Mouse (Mus musculus) embryonic stem cell, embryonic (primary cell): ENCODE data around the gene Cep295.

Source experiments
- CTCF ChIA-PET, 4 experiments: fragments of 300-600 bp in 2 of 4; fragments of 350-600 bp in 2 of 4; sonication (Branson Sonifier 250); formaldehyde crosslinking; loops; one replicate each; lab custom pipeline; 2022; ENCODE audit warnings: inconsistent platforms in 2 of 4; lab: Charles Lee
- POLR2A ChIA-PET, 4 experiments: fragments of 300-600 bp in 2 of 4; fragments of 350-600 bp in 2 of 4; sonication (Branson Sonifier 250); formaldehyde crosslinking; loops; one replicate each; lab custom pipeline; 2022; ENCODE audit warnings: antibody characterized with exemption in 4 of 4, inconsistent platforms in 1 of 4; lab: Charles Lee

Cep295 gene

DNA sequence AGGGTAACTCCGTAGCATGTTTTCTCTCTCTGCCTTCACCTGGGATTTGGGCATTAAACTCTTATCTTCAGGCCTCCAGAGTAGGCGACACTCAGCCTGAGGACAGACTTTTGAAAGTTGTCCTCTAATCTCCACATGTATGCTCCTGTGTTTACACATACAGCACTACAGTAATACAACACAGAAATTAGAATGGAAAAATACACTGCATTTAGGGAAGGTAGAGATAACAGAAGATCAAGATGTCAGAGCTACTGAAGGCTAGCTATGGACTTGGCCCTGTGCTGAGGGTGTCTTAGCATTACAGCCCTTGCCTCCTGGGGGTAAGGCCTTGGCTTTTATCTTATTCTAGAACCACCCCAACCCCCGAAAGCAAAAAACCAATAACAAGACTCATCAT, 69.2 kb downstream of the Cep295 start:
- CTCF ChIA-PET: interaction anchor here in 3 of 4 experiments (0.6 to 1.4 kb wide), 6 partner anchors 14 to 1011 kb away, joined by 3 to 5 read pairs (median 3); no protein-coding TSS in a partner anchor

DNA sequence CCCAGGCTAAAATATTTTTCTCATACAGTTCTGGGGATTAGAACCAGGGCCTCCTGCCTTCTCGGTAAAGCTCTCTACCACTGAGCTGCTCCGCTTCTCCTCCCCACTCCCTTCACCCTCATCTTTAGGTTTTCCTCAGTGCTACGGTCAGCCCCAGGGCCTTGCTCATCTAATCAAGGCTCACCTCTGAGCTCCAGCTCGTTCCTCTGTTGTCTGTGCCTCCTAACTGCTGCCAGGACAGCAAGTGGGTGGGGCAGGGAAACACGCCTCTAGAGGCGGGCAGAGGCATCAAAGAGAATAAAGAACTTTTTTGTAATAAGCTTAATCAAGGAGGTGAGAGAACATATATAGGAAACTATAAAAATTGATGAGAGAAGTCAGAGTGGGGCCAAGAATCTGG, 69.7 kb downstream of the Cep295 start:
- POLR2A ChIA-PET: interaction anchor here in 2 of 4 experiments (1.1 to 18.6 kb wide), 8 partner anchors 8 to 47 kb away, joined by 3 to 367 read pairs (median 4); partner anchors contain the start of genes 4931406C07Rik (in 2 of the 2), Med17 (in 2 of the 2) and Taf1d (in 2 of the 2)
- CTCF ChIA-PET: interaction anchor here in 3 of 4 experiments (0.6 to 1.4 kb wide), 5 partner anchors 15 to 1011 kb away, joined by 3 to 5 read pairs (median 3); no protein-coding TSS in a partner anchor

More for the DNA sequence above, 69.2 kb downstream of the Cep295 start:
- POLR2A ChIA-PET: interaction anchor here in 2 of 4 experiments (0.9 to 18.6 kb wide), 8 partner anchors 8 to 47 kb away, joined by 3 to 367 read pairs (median 4); partner anchors contain the start of genes 4931406C07Rik (in 2 of the 2), Med17 (in 2 of the 2) and Taf1d (in 2 of the 2)

DNA sequence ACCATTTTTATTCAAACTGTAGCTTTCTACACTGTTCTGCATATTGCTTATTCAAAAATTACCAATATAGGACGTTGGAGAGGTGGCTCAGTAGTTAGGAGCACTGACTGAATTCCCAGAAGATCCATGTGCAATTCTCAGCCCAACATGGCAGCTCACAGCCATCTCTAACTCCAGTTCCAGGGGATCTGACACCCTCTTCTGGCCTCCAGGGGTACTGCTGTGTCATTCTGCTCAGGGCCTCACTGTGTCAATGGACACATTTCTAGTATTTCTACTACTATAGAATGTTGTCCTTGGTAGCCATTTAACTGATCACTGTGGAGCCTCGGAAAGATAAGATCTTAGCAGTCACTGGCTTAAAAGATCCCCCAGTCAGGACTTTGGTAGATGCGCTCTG, 72.1 kb downstream of the Cep295 start:
- POLR2A ChIA-PET: interaction anchor here (0.9 to 18.6 kb wide), 13 partner anchors 9 to 381 kb away, joined by 3 to 367 read pairs (median 6); partner anchors contain the start of genes Taf1d (in 4 of the 4), 4931406C07Rik (in 3 of the 4), Cep295 (in 1 of the 4) and Izumo1r (in 1 of the 4)

DNA sequence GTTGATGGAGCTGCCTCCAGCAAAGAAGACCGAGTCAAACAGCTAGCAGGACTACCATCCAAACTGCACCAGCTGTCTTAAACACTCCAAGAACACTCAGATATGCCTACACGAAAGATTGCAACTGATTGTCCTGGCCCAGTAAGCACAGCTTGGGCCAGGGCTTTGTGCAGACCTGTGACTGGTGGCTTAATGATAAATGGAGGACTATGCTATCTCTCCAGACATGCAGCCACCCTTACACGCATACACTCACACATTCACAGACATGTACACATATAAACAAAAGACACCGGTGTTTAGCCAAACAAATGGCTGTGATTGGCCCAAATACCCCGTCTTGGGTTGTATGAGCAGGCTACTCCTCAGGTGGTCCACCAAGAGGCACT, 77.1 kb downstream of the Cep295 start:
- CTCF ChIA-PET: no interaction called here
- POLR2A ChIA-PET: interaction anchor here (0.6 to 18.6 kb wide), 34 partner anchors 8 to 780 kb away, joined by 3 to 367 read pairs (median 6); partner anchors contain the start of genes 4931406C07Rik (in 4 of the 4), Taf1d (in 4 of the 4), Ankrd49 (in 1 of the 4) and Cwc15 (in 1 of the 4)

More for the DNA sequence above, 72.1 kb downstream of the Cep295 start:
- CTCF ChIA-PET: interaction anchor here in 3 of 4 experiments (0.6 to 1.6 kb wide), 11 partner anchors 8 to 595 kb away, joined by 3 to 16 read pairs (median 5); partner anchors contain the start of gene Taf1d (in 1 of the 3)

DNA sequence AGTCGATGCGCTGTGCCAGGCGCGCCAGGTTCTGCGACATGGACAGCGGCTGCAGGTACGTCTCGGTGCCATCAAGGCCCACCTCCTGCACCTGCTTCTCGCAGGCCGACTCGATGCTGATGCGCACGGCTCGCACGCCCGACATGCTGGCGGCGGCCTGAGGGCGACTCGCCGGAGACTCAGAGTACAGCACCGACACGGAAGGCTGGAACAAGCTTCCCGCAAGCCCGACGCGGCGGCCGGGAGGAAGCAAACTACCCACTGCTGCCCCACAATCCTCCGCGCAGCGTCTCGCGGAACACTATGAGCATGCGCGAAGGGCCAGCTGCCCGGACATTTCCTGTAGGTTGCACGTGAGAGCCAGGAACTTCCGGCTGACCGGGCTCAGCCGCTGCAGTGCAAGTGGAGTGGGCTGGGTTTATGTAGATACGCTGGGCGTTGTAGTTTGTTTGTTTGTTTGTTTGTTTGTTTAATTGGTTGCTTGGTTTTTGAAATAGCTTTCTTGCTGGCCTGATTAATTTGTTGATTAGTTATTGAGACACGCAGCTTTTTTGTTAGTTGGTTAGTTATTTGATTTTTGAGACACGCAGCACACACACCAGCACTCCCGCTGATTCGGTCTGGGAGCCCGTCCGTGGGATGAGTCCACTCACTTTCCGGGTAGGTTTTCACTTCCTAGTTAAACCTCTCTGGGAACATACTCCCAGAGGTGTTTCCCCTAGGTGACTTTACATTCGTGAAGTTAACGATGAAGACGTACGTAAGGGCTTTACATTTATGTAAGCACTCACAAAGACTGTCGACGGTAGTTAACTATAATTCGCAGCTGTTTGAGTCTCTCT, 77.7 kb downstream of the Cep295 start, which contains the start of gene Med17:
Gene Med17 (minus strand): TSS at position 283 of the 842 bp plus-strand sequence.
- ChIA-PET POLR2A (interaction anchor here (0.6 to 18.6 kb wide), 53 partner anchors 9 to 780 kb away, joined by 3 to 367 read pairs (median 4); partner anchors contain the start of genes 4931406C07Rik (in 4 of the 4), Taf1d (in 4 of the 4), Cep295 (in 3 of the 4) and Ankrd49 (in 1 of the 4)), CTCF (interaction anchor here in 1 of 4 experiments (0.6 kb wide), 1 partner anchor 600 kb away, joined by 4 read pairs; no protein-coding TSS in a partner anchor)

DNA sequence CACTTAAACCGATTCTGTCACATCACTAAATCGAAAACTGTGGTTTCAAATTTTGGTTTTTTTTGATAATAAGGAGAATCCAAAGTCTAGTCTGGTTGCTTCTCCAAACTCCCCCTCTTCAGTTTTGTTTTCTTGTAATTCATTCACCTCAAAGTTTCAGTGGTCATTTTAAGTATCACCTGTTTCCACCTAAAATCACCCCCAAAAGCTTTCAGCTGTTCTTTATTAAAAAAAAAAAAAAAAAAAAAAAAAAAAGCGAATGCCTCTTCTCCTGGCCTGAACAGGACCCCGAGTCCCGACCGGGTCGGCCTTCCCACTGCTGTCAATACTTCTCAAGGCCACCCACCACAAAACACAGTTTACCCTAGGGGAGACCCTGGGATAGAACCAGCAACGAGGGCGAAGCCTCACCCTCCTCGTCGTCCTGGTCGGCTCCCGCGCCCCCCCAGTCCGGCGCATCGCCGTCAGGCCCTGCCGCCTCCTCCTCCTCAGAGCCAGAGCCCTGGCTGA, 78.4 kb downstream of the Cep295 start:
- ChIA-PET CTCF (interaction anchor here in 1 of 4 experiments (0.6 kb wide), 1 partner anchor 601 kb away, joined by 4 read pairs; no protein-coding TSS in a partner anchor), POLR2A (interaction anchor here (0.6 to 18.6 kb wide), 48 partner anchors 9 to 1750 kb away, joined by 3 to 367 read pairs (median 4); partner anchors contain the start of genes 4931406C07Rik (in 4 of the 4), Taf1d (in 4 of the 4), Cep295 (in 2 of the 4) and Cwc15 (in 1 of the 4))

DNA sequence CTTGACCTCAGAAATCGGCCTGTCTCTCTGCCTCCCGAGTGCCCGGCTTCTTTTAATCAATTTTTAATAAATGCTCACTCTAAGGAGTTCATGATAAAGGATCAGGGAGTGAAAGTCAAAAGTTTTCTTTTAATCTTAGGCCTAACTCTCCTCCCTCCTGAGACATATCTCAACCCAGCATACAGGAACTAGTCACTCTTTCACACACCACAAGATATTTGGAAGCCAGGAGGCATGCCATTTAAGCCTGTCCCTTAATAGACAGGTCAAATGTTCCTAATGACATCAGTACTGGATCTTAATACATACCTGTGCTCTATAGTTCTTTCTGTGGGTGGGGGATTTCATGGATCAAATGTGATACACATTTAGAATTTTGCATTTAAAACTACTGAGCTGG, 79.2 kb downstream of the Cep295 start:
- ChIA-PET POLR2A (interaction anchor here in 2 of 4 experiments (0.8 to 18.6 kb wide), 8 partner anchors 10 to 79 kb away, joined by 3 to 367 read pairs (median 9); partner anchors contain the start of genes 4931406C07Rik (in 2 of the 2), Taf1d (in 2 of the 2) and Cep295 (in 1 of the 2)), CTCF (interaction anchor here in 1 of 4 experiments (0.6 kb wide), 1 partner anchor 1002 kb away, joined by 3 read pairs; no protein-coding TSS in a partner anchor)

DNA sequence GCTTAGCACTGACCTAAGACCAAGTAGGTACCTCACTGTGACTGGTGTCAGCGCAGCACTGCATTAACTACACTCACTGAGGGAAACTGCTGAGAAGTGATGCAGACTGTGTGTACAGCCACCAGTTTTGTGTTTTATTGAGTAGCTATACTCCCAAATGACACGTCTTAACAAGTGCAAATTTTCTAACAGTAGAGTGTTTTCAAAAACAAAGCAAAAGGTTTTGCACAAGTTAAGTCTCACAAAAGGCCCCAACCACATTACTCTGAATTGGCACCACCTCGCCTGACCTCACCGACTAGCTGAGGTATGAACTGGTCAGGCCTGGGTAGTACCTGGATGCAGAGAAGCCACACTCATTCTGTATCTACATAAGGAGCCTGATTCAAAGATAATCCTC, 80.7 kb downstream of the Cep295 start:
- POLR2A ChIA-PET: interaction anchor here in 3 of 4 experiments (0.8 to 18.6 kb wide), 14 partner anchors 8 to 81 kb away, joined by 3 to 367 read pairs (median 6); partner anchors contain the start of genes 4931406C07Rik (in 2 of the 3), Taf1d (in 2 of the 3) and Cep295 (in 1 of the 3)
- CTCF ChIA-PET: interaction anchor here in 2 of 4 experiments (0.5 to 0.7 kb wide), 2 partner anchors 9 to 71 kb away, joined by 3 to 4 read pairs; no protein-coding TSS in a partner anchor

DNA sequence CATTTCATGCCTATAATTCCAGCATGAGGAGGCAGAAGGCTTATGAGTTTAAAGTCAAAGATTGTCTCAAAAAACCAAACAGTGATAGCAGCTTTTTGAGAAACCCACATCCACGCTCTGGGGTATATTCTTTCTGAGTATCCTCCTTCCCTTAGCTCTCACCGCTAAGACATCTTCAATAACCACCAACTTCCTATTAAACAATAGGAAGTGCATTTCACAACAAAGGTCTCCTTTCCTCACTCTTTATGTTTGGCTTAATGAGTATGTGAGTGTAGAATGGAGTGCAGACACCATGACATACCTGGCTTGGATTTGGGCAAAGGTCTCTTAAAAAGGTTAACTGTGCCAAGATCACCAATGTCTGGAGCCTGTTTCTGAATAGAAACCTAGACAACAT, 83.6 kb downstream of the Cep295 start:
- CTCF ChIA-PET: interaction anchor here in 1 of 4 experiments (0.6 kb wide), 1 partner anchor 116 kb away, joined by 3 read pairs; no protein-coding TSS in a partner anchor

More for the DNA sequence above, 83.6 kb downstream of the Cep295 start:
- POLR2A ChIA-PET: interaction anchor here in 2 of 4 experiments (0.9 to 6.9 kb wide), 7 partner anchors 11 to 43 kb away, joined by 3 to 56 read pairs (median 4); partner anchors contain the start of genes 4931406C07Rik (in 2 of the 2) and Taf1d (in 2 of the 2)
